Mouse (Mus musculus) kidney, adult 11 months (tissue): Measurements from ENCODE around the gene Tbc1d1.
"Not testable (repeated sequence)": the region's sequence is repeated elsewhere in the genome, so short reads cannot be mapped to it uniquely, and the experiment has no call there.

Experiments
- DNase-seq: peaks from one replicate; pipeline ENCODE4 v3.0.0; 2022

The Tbc1d1 gene

DNA sequence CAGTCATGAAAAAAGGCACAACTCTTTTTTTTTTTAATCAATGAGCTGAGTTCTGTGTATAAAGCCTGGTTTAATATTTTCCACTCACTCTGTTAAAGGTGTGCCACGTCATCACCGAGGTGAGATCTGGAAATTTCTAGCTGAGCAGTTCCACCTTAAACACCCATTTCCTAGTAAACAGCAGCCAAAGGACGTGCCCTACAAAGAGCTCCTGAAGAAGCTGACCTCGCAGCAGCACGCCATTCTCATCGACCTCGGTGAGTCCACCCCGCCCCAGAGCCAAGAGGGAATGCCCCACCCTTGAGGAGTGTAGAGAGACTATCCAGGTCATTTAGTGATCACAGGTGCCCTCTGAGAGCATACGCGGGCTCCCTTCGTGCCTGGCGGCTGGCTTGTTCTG lies 168.2 kb downstream of the Tbc1d1 start:
- DNase-seq, result no peak

DNA sequence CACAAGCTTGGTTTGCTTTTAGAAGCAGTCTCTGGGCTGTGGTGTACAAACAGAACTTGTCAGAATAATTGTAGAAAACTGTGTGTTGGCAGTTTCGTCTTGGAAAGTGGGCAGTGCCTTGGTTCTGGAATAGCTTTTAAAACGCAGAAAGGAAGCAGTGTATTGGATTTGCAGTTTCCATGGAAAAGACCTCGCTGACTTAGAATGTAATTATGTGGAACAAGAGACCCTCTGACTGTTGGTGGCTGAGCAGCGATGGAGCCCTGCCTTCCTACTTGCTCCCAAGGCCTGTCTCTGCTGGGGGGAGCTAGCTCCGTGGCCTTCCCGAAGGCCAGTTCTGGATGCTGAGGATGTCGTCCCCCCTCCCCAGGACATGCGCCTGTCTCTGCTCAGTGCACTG lies 168.8 kb downstream of the Tbc1d1 start:
- no peak for DNase-seq

DNA sequence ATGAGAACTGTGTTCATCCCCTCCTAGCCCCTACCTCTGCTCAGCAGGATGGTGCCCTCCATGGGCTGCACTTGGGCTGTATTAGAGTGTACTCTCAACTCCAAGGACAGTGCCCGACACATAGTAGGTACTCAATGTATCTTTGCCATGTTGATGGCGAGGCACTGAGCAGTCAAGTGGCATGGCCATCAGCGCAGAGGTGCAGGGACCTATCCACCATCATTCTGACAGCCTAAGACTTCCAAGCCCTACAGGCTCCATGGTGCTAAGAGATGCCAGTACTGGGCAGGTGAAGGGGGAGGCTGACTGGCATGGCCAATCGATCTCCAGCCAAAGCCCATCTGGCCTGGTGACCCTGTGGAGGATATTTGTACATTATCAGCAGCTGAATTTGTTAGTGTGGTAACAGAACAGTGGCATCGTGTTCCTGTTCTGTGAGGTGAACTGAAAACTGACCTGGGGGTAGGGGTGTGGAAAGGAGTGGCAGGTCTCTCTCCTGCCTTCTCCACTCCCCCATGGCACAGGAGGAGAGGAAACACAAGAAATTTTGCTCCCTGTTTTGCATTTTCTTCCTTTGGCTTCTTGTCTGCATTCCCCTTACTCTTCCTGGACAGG lies 169.7 kb downstream of the Tbc1d1 start:
- no peak for DNase-seq

DNA sequence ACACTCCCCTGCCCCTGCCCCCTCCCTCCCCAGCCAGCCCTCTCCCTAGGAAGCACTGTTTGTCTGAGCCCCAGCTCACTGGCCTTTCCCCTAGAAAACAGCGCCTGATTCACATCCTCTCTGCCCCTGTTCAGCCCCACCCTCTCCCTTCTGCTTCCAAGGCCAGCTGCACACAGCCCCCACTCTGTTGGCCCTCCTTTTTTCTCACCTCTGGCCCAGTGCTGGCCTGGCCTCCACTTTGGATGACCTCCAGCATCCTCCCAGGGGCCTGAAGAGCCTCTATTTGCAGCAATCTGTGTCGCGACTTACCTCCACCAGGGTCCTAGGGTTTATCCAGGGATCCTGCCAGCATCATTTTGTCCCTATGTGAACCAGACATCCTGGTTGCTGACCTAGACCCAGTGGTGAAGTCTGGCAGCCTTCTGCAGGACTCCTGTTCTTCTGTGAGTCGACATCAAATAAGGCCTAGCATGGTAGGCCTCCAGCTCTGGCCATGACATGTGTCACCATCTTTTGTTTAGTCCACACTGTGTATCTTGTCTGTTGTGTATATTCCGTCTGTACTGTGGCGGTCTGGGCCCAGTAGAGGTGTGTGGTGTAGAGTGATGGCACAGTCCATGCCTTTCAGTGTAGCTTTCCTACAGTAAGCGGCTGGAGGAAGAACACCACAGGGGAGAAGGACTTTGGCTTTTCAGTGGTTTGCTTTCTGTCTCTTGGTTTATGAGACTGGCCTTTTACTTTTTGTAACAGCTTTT lies 170.5 kb downstream of the Tbc1d1 start:
- peak; percentile 79 for DNase-seq

DNA sequence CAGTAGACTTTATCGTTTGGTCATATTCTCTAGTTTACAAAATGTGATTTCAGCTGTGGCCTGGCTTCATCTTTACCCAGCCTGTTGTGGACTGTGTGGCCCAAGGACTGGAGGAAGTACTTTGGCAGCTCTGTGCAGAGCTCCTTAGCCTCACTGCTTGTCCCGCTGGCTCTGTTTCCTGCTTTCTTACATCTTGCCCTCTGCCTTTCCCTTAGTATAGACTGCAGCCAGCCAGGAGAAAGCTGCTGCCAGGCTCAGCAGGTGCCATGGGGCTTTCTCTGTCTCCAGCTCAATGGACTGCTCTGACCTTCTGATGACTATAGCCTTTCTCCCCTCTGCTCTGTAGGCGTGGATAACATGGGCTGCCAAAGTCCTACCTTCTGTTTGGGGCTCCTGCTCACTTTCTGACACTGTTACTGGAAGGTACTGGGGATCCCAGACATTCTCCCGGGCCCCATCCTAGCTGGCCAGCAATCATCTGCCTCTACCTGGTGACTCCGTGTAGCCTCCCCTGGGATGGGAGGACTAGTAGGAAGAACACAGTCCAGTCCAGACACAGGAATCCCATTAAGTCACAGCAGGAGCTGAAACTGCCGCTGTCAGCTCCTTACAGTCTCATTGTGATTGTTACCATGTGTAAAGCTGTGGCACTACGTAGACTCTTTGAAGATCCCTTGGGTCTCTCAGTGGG lies 171.3 kb downstream of the Tbc1d1 start:
- no peak for DNase-seq

DNA sequence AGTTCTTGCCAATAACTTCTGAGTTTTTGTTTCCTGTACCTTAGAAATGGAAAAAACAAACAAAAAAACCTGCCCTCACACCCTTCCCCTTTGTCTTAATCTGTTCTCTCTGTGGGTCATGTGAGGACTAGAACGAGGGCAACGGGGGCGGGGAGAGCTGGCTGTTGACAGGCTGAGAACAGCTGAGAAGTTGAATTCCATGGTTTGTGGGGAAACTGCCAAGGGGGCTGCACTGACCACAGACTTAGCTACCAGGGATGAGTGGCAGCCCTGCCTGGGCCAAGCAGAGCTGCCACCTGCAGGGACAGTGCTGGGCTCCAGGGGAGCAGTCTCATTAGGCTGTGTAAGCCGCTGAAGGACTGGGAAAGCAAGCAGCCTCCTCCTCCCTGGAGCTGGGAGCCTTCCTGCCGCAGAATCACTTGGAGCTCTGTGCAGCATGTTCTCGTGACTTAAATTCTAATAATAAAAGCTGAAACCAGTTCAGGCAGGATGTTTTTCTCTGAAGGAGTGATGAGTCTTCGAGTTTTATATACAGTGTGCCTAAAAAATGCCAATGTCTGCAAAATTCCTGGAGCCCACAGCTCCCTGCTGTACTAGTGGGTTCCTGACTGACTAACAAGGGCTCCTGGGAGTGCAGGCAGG lies 180.8 kb downstream of the Tbc1d1 start:
- DNase-seq, result peak; percentile 83

DNA sequence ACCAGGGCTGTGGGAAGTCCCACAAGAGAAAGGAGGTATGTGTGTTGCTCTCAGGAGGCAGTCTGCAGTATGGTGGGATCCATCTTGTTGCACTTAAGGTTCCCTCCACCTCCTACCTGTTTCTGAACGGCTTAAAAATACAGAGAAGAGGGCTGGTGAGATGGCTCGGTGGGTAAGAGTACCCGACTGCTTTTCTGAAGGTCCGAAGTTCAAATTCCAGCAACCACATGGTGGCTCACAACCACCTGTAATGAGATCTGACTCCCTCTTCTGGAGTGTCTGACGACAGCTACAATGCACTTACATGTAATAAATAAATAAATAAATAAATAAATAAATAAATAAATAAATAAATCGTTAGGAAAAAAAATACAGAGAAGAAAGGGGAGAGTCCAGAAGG lies 182.7 kb downstream of the Tbc1d1 start:
- not testable (repeated sequence) for DNase-seq

DNA sequence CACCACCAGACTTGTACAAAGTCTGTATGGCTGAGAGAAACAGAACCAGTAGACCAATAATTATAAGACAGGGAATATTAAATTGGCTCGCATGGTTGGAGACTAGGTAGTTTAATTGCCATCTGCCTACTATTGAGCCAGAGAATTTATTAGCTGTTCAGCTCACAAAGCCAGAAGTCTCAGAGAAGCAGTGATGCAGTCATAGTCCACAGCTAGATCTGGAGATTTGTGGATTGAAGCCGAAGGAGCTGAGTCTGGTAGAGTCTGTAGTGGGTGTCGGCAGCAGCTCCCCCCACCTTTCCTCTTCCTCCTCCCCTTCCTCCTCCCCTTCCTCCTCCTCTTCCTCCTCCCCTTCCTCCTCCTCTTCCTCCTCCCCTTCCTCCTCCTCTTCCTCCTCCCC lies 184.3 kb downstream of the Tbc1d1 start:
- DNase-seq, result no peak

DNA sequence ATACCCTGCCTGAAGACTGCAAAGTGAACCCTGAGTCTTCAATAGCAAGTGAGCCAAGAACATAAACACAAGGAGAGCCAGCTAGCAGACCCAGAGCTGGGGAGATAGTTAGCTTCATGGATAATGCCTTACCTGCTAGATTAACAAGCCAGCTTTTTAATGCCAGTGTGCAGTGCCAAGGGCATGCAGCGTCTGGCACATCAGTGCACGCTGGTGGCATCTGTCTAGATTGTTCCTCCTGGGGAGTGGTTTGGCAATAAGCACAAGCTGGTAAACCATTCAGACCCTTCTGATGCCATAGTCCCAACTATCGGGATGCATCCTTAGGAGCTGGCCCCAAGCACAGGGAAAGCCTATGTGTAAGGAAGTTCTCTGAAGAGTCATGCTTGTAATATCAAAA lies 185.6 kb downstream of the Tbc1d1 start:
- no peak for DNase-seq

DNA sequence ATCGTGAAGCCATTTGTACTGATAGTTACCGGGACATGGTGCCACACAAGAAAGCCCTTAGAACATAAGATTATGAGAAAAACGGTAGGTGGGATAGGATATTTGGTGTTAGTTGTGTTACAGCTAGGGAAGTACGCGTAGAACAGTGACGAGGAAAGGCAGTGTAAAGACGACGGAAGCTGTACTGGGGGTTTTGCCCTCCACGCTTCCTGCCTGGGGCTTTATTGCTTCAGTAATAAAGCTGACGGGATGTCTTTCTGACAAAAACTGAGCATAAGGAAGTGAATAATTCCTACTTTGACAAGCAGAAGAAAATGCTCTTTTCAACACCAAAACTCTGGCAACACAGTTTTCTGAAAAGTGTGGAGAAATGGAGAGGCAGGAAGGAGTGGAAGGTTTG lies 186.0 kb downstream of the Tbc1d1 start:
- DNase-seq, result no peak

DNA sequence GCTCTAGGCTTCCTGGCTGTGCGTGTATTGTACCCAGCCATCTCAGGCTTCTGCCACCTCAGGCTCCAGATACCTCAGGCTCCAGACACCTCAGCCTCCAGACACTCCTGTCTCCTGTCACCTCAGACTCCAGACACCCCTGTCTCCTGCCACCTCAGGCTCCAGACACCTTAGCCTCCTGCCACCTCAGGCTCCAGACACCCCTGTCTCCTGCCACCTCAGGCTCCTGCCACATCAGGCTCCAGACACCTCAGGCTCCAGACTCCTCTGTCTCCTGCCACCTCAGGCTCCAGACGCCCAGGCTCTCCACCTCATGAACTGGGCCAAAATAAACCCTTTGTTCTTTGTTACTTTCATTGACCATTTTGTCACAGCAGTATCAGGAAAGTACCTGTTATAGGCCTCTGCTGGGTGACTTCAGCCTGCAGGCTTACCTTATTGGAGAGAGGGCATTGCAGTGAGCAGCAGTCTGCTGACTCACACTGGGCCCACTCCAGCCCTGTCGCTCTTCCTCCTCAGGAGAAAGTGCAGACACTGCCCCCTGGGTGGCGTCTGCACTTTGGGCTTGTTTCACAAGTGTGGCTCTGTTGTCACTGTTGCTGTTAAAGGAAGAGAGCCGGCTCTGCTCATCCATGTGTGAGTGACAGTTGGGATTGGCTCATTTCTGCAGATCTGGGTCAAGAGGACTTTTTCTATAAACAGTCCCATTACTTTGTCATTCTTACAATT lies 188.0 kb downstream of the Tbc1d1 start:
- DNase-seq, result peak; percentile 52

DNA sequence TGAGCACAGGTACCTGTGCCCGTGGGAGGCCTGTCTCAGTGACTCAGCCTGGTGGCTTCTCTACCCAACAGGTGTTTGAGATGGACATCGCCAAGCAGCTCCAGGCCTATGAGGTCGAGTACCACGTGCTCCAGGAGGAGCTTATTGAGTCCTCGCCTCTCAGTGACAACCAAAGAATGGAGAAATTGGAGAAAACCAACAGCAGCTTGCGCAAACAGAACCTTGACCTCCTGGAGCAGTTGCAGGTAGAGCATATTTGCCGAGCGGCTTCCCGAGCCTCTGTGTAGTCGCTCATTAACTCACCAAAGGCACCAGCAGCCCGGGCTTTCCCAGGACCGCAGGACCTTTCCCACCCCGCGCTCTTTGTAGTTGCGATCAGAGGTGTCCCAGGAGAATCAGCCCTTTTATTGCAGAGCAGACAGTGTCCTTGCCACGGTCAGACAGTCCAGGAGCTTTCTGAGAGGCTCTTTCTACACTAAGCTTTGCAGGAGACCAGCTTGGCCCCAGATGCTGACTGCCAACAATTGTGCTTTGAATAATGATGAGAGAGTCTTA lies 189.2 kb downstream of the Tbc1d1 start:
- DNase-seq, result peak; percentile 94

DNA sequence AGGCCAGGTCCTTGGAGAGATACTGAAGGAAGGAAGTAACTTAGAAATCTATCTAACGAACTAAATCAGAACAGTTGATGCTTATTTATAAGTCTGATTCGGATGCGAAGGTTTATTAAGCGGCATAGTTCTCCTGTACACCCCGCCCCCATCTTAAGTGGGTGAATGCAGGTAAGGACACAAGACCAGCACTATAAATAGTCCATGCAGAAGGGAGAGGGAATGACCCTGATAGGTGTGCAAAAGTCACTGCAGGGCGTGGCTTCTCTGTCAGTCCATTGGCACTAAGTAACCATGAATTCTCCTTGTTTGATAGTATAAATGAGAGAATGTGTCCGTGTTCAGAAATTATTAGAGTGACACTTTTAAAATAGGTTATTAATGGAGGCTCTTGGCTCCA lies 189.7 kb downstream of the Tbc1d1 start:
- DNase-seq, result peak; percentile 43

DNA sequence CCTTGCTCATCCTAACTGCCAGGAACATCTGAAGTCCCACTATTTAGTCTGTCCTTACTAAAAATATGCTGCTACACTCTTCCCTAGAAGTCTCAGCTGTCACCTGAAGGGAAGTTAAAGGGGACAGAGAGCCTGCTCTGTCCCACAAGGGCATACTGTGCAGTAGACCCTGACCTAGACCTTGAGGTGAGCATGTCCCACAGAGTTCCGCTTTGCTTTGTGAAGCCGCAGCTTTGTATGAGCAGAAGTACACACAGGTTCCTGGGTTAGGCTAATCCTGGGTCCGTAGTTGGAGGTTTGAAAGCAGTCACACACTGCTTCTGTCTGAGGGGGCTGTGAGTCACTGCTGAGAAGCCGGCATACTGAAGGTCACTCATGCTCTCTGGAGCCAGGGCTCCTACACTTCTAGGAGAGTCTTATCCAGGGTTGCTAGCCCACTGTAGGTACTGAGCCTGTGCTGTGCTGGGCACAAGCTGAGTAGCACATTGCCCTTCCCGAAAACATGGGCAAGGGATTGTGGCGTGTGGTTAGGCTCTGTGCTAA lies 190.3 kb downstream of the Tbc1d1 start:
- DNase-seq, result no peak

DNA sequence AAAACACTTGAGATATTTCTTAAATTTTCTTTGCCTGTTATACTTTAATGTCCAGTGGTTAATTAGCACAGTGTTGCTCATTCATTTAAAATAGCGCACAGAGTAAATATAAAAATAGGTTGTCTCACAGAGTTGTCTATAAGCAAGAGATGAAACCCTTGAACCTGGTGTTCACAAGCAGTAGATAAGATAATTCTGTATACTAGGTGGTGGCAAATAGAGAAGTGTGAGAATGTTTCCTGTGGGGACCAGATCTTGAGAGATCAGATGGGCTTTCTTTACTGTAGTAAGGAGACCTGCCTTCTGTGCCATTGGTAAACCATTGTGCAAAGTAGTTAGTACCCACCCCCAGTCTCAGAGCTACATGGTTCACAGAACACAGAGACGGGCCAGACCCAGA lies 192.1 kb downstream of the Tbc1d1 start:
- no peak for DNase-seq

DNA sequence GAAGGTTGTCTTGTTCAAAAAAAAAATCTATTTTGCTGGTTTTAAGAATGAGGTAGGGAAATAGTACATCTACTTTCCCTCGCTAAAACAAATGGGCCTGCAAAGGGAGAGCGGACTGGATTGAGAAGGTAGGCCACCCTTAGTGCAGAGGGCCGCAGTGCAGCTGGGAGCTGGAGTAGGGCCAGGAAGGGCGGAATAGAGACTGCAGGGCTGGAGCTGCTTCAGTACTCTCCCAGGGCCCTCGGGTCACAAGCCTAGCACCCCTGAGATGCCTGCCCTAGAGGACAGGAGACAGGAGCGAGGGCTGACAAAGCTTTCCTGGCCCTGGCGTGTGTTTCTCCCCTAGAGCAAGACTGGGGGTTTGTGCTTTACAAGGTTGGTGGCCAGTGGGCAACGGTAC lies 192.7 kb downstream of the Tbc1d1 start:
- peak; percentile 69 for DNase-seq

DNA sequence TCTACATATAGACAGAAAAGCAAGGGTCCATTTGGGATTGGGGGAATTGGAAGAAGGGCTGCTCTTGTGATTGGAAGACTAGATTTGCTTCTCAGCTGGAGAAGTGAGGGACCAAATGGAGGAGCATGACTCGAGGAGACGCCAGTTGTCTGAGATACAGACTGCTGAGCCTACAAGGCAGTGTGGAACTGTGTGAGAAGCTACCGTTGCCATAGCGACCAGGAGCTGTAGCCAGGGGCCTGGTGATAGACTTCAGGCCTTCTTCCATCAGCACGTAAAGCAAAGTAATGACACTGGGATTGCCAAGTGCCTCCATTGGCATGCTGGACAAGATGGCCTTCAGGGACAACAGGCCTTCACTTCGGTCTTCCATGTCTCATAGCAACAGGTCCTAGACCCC lies 195.9 kb downstream of the Tbc1d1 start:
- DNase-seq, result no peak

DNA sequence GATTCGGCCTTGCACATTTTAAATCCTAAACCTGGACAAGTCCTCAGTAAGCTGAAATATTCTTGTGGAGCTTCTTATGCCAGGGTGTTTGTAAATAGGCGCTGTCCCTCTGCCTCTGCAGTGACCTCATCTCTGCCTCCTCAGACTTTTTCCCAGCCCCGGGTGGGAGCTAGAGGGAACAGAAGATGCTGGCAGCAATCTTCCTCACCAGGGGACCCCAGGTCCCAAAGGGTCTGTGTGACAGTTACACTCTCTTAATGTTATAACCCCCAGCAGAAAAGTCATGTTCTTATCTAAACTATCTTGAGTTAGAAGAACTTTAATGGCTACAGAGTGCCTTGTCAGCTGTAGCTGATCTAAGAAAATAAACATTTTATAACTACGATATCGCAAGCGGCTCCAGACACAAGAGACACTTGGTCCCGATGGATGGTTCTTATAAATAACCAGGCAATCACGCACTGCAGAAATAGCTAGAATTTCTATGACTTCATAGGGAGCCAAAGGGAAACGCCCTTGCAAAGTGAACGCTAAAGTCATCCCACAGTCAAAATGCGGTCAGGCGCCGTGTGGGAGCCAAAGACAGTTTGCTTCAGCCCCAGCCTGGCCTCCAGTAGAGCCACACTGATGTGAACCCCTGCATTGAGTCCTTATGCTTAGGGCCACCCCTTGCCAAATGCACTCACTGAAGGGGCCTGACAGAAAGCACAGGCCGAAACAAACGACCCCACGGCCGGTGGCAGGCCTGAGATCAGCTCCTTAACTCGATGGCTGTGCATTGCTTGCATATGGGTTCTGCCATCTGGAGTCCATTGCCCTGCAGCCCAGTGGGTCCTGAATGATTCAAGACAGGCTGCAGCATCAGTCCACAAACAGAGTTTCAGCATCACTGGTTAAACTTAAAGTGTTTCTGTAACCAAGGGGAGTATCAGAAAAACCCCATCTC lies 202.8 kb downstream of the Tbc1d1 start:
- no peak for DNase-seq

DNA sequence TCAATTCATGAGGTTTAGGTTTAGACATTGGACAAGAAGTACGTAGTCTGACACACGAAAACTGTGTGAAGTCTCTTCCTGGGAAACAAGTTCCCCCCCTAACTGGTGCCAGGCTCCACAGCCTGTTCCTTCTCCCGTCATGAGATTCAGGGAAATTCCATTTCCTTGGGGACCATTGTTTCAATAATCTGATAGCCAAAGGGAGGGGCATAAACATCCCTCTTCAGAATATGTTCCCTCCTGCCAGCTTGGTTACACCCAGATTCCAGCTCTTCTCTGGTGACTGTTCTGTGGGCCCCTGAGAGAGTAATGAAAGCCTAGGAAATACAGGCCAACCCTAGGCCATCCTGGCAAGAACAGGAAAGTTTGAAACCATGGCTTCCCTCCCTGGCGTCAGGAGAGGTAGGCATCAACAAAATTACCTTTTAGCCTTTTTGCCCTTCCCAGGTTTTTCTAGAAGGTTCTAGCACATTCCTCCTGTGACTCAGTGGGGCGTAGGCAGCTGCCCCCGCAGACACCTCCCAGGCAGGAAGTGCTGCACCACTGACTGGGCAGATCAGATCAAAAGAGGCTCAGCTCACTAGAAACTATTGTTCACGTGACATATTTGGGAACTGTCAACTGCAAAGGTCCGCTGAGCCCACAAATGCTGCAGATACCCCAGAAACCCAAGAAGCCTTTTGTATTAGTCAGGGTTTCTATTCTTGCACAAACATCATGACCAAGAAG lies 204.2 kb downstream of the Tbc1d1 start:
- DNase-seq, result no peak

DNA sequence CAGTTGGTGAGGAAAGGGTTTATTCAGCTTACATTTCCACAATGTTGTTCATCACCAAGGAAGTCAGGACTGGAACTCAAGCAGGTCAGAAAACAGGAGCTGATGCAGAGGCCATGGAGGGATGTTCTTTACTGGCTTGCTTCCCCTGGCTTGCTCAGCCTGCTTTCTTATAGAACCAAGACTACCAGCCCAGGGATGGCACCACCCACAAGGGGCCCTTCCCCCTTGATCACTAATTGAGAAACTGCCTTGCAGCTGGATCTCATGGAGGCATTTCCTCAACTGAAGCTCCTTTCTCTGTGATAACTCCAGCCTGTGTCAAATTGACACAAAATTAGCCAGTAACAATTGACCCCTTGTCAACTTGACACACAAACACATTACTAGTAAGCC lies 204.8 kb downstream of the Tbc1d1 start:
- DNase-seq, result not testable (repeated sequence)
